ENCODE assay signal across 8 mouse cellular contexts in genomic region chr5:142814711-142815420, GRCm38 (mm10). TPM values are rescaled to one million over a fixed set of nuclear protein-coding genes. Genes with fewer than 3 reads are reported as not detected.
DNase-seq lines count a peak whose midpoint lies in the region; ATAC-seq lines count a peak whose summit lies in the region.

No protein-coding gene starts in this region.

- H3K4me3 ChIP-seq in heart, embryonic 11.5 days (ENCODE audit: low read depth, low read length) = peak overlapping the region; percentile 97

- H3K9ac ChIP-seq in heart, embryonic 11.5 days (ENCODE audit: low read depth, low read length) = peak overlapping the region; percentile 100

- no peaks in the 10 kb centered on the region for H3K27me3 ChIP-seq in heart, embryonic 11.5 days (ENCODE audit: control insufficient read depth, insufficient read depth, low read length)

- H3K36me3 ChIP-seq in heart, embryonic 11.5 days (ENCODE audit: control insufficient read depth, insufficient read depth, low read length) = peaks cover 5% of the 10 kb centered on the region; the same call in 1 of the 2 replicates

- DNase-seq in 3134 (ENCODE audit: extremely low read depth, insufficient read length, low spot score) (peak; percentile 70), ES-CJ7 (ENCODE audit: low read depth, low spot score) (peak; percentile 22)
- DNase-seq in embryo, embryonic 9.5 days (ENCODE audit: extremely low spot score) = peak; percentile 57
- peak; percentile 39 for DNase-seq in kidney, adult 9 months
- DNase-seq in lung, postnatal 10 days = peak; percentile 60
- peak; percentile 33 to 41 for DNase-seq in spleen, postnatal 36 days (ENCODE audit: low spot score in 2 of 2)
- DNase-seq in T-cell, adult 2 months (ENCODE audit: low spot score) = no peak

- no peaks in the 10 kb centered on the region for H3K9me3 ChIP-seq in heart, embryonic 11.5 days (replicated peaks; ENCODE audit: control insufficient read depth, low read length)

- peak overlapping the region; percentile 99 for H3K4me2 ChIP-seq in heart, embryonic 11.5 days

- no peak for ATAC-seq in heart, embryonic 11.5 days (replicated peaks; ENCODE audit: insufficient number of reproducible peaks, low FRiP score, low TSS enrichment)

- H3K27ac ChIP-seq in heart, embryonic 11.5 days (ENCODE audit: low read depth, low read length) = peak overlapping the region; percentile 100

- H3K4me1 ChIP-seq in heart, embryonic 11.5 days (ENCODE audit: control insufficient read depth, insufficient read depth, low read length) = peaks cover 37% of the 10 kb centered on the region

- under 1% methylated on average over 43 of the region's 62 CpGs for WGBS in heart, embryonic 11.5 days (ENCODE audit: insufficient replicate concordance)

RNA-seq across cellular contexts. Expression of gene Tnrc18, which starts 2.6 kb away (rescaled TPM):
- 23.5 and 24.4 TPM in 2 replicates for polyA plus RNA-seq in heart, embryonic 11.5 days (2014; fragmentation: Nextera tagmentation; extraction: Ambion mirVana)
